In the genomic region with DNA sequence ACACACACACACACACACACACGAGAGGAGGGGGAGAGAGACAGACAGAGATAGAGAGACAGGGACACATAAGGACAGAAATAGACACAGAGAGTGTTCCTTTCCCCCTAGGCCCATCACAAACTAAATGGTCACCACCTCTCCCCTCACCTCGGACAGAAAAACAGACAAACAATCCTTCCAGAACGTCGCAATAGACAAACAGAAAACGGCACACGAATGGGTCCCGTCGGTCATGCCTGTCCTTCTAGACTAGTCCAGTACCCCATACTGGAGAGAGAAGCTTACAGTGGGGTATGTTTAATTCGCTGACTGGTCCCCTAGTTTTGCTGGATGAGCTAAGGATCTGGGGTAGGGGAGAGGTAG, we compare ENCODE assay signal across 7 mouse cellular contexts. TPM values are rescaled to one million over a fixed set of nuclear protein-coding genes. Genes with fewer than 3 reads are reported as not detected.
DNase-seq lines count a peak whose midpoint lies in the region; ATAC-seq lines count a peak whose summit lies in the region.

No protein-coding gene starts in this region.

- H3K36me3 ChIP-seq in lung, embryonic 16.5 days (ENCODE audit: control insufficient read depth, insufficient read depth, low read length) = no peaks in the 10 kb centered on the region
- no peaks in the 10 kb centered on the region for H3K36me3 ChIP-seq in forebrain, embryonic 15.5 days
- 0 out of 2 replicates have a peak, but pooled peaks cover 5% of the 10 kb centered on the region for H3K36me3 ChIP-seq in limb, embryonic 15.5 days
- H3K36me3 ChIP-seq in stomach, embryonic 16.5 days (ENCODE audit: control insufficient read depth, insufficient read depth, low read length) = no peaks in the 10 kb centered on the region

- WGBS in lung, embryonic 16.5 days = 1% methylated on average over 9 of the region's 9 CpGs
- WGBS in forebrain, embryonic 15.5 days = 1% methylated on average over 9 of the region's 9 CpGs
- under 1% methylated on average over 9 of the region's 9 CpGs for WGBS in limb, embryonic 15.5 days
- 0% methylated on average over 9 of the region's 9 CpGs for WGBS in stomach, embryonic 16.5 days

- no peaks in the 10 kb centered on the region for H3K9me3 ChIP-seq in lung, embryonic 16.5 days (ENCODE audit: control insufficient read depth, low read length)
- H3K9me3 ChIP-seq in forebrain, embryonic 15.5 days = no peaks in the 10 kb centered on the region
- H3K9me3 ChIP-seq in limb, embryonic 15.5 days = no peaks in the 10 kb centered on the region
- H3K9me3 ChIP-seq in stomach, embryonic 16.5 days (replicated peaks; ENCODE audit: control insufficient read depth, low read length) = no peaks in the 10 kb centered on the region

- H3K4me1 ChIP-seq in lung, embryonic 16.5 days (replicated peaks; ENCODE audit: control insufficient read depth, insufficient read depth, low read length) = peaks cover 17% of the 10 kb centered on the region
- peaks cover 47% of the 10 kb centered on the region for H3K4me1 ChIP-seq in forebrain, embryonic 15.5 days
- H3K4me1 ChIP-seq in limb, embryonic 15.5 days = peaks cover 31% of the 10 kb centered on the region
- peaks cover 21% of the 10 kb centered on the region; the same call in 1 of the 2 replicates for H3K4me1 ChIP-seq in stomach, embryonic 16.5 days (ENCODE audit: control insufficient read depth, insufficient read depth, low read length)

- DNase-seq in lung, postnatal 4 days = no peak
- DNase-seq in urinary bladder, postnatal 36 days (ENCODE audit: low spot score in 2 of 2) = no peak
- DNase-seq in ovary, postnatal 36 days (ENCODE audit: low spot score) = no peak

- H3K4me3 ChIP-seq in lung, embryonic 16.5 days (ENCODE audit: low read length) = peak overlapping the region; percentile 61
- peak overlapping the region; percentile 68 for H3K4me3 ChIP-seq in forebrain, embryonic 15.5 days
- peak overlapping the region; percentile 65 for H3K4me3 ChIP-seq in limb, embryonic 15.5 days
- peak overlapping the region; percentile 77 for H3K4me3 ChIP-seq in stomach, embryonic 16.5 days (replicated peaks; ENCODE audit: low read length)

- H3K4me2 ChIP-seq in lung, embryonic 16.5 days (ENCODE audit: low read depth, low read length) = peak overlapping the region; percentile 93
- H3K4me2 ChIP-seq in forebrain, embryonic 15.5 days (replicated peaks) = peak overlapping the region; percentile 85
- H3K4me2 ChIP-seq in limb, embryonic 15.5 days = peak overlapping the region; percentile 94
- peak overlapping the region; percentile 96 for H3K4me2 ChIP-seq in stomach, embryonic 16.5 days (ENCODE audit: low read depth, low read length)

- peak overlapping the region; percentile 76 for H3K9ac ChIP-seq in lung, embryonic 16.5 days (ENCODE audit: low read length)
- peak overlapping the region; percentile 75 for H3K9ac ChIP-seq in forebrain, embryonic 15.5 days (replicated peaks)
- peak overlapping the region; percentile 51 for H3K9ac ChIP-seq in limb, embryonic 15.5 days
- H3K9ac ChIP-seq in stomach, embryonic 16.5 days (ENCODE audit: low read length) = peak overlapping the region; percentile 77

- no peak for ATAC-seq in lung, embryonic 16.5 days (ENCODE audit: low read depth)
- ATAC-seq in forebrain, embryonic 15.5 days (replicated peaks) = no peak
- ATAC-seq in limb, embryonic 15.5 days (ENCODE audit: insufficient number of reproducible peaks, low FRiP score, low TSS enrichment, low read depth) = no peak
- ATAC-seq in stomach, embryonic 16.5 days (ENCODE audit: insufficient read depth, low FRiP score) = no peak

- peaks cover 6% of the 10 kb centered on the region; the same call in 1 of the 2 replicates for H3K27me3 ChIP-seq in lung, embryonic 16.5 days (ENCODE audit: control insufficient read depth, insufficient read depth, low read depth, low read length)
- H3K27me3 ChIP-seq in forebrain, embryonic 15.5 days = no peaks in the 10 kb centered on the region
- peaks cover 13% of the 10 kb centered on the region for H3K27me3 ChIP-seq in limb, embryonic 15.5 days
- H3K27me3 ChIP-seq in stomach, embryonic 16.5 days (ENCODE audit: control insufficient read depth, insufficient read depth, low read length) = peaks cover 5% of the 10 kb centered on the region; the same call in 1 of the 2 replicates

- H3K27ac ChIP-seq in lung, embryonic 16.5 days (ENCODE audit: low read length) = peak overlapping the region; percentile 65
- peak overlapping the region; percentile 90 for H3K27ac ChIP-seq in forebrain, embryonic 15.5 days (replicated peaks)
- peak overlapping the region; percentile 75 for H3K27ac ChIP-seq in limb, embryonic 15.5 days
- H3K27ac ChIP-seq in stomach, embryonic 16.5 days (ENCODE audit: low read length) = peak overlapping the region; percentile 67

RNA-seq across cellular contexts. Expression of gene Epha4, which starts 0.9 kb away (rescaled TPM):
- 13.8 and 17.3 TPM in 2 replicates for polyA plus RNA-seq in lung, embryonic 16.5 days (2015; fragmentation: Nextera tagmentation; extraction: Ambion mirVana)
- polyA plus RNA-seq in forebrain, embryonic 15.5 days (2015; fragmentation: Nextera tagmentation; extraction: Ambion mirVana) = 93.3 and 95.7 TPM in 2 replicates
- polyA plus RNA-seq in limb, embryonic 15.5 days (2015; fragmentation: Nextera tagmentation; extraction: Ambion mirVana) = 32.3 and 39.0 TPM in 2 replicates
- 11.8 and 12.0 TPM in 2 replicates for polyA plus RNA-seq in stomach, embryonic 16.5 days (2015; fragmentation: Nextera tagmentation; extraction: Ambion mirVana)
